Mouse (Mus musculus) CD4-positive, CD25-positive, alpha-beta regulatory T cell, adult 4 months (primary cell): ENCODE measurements around the gene Crlf2. TPM values are rescaled to one million over a fixed set of nuclear protein-coding genes. Genes with fewer than 3 reads are reported as not detected.
A peak's percentile ranks its signal among the peaks of the same experiment; 100 is the strongest.

Experiments used
- ATAC-seq: one replicate; pipeline ENCODE4 v1.8.0; 2017
- polyA plus RNA-seq, 2 experiments: library from polyadenylated mRNA; unstranded; fragments of 100-300 nt; shearing (Covaris generic); gene quantifications; one replicate each; pipeline ENCODE4 v1.2.1; 2017

The Crlf2 gene
- polyA plus RNA-seq, 2 experiments from 2014 or later, result 6.2 to 7.2 TPM

- ATAC-seq, result no peak
These were observed 11.7 kb downstream of the Crlf2 start for GRCm38 (mm10) chr5:109547112-109547511.

- ATAC-seq, result no peak
These were observed 49.1 kb downstream of the Crlf2 start for GRCm38 (mm10) chr5:109509679-109510078.

GRCm38 (mm10) chr5:109506729-109507128, 52.1 kb downstream of the Crlf2 start:
- peak; percentile 70 for ATAC-seq

Other genes starting within 250 kb of the Crlf2 start
- not detected for gene Vmn2r16, start 228.8 kb downstream of the Crlf2 start, polyA plus RNA-seq
- gene Vmn2r17, start 139.3 kb downstream of the Crlf2 start, polyA plus RNA-seq, result not detected
- gene 5430403G16Rik, start 132.0 kb upstream of the Crlf2 start, polyA plus RNA-seq, result 1 to 10 TPM; 7.2 to 9.4 TPM
- gene 4930522L14Rik, start 192.9 kb upstream of the Crlf2 start, polyA plus RNA-seq, result 10 to 100 TPM; 19.9 to 23.5 TPM